Mouse (Mus musculus): ENCODE measurements around the gene Cidec. TPM values are rescaled to one million over a fixed set of nuclear protein-coding genes. Genes with fewer than 3 reads are reported as not detected.

Cidec gene
- polyA plus RNA-seq, 1 experiment from 2014 or later = not detected

DNA sequence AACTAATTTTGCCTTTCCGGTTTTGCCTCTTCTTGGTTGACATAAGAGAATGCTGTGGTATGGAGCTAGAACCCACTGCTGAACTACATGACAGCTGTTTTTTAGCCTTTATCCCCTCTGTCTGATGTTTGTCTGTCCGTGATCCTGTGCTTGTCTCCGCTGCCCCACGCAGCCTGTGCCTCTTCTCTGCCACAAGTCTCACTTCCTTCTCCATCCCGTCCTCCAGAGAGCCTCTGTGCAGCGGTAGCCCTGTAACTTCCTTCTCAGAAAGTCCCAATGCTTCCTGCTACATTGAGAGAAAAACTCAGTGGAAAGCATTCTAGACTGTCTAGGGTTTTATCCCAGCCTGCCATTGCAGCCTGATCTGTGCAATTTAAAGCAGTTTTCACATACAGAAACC is 56.3 kb downstream of the Cidec start:
- Histone ChIP-seq H3K27ac (no peak overlapping the region), H3K27me3 (no peaks in the 10 kb centered on the region), H3K36me3 (peaks cover 58% of the 10 kb centered on the region), H3K4me2 (replicated peaks) (peak overlapping the region; percentile 96), H3K9me3 (no peaks in the 10 kb centered on the region), H3K4me1 (peaks cover 18% of the 10 kb centered on the region), H3K4me3 (peak overlapping the region; percentile 99), H3K9ac (peak overlapping the region; percentile 97)
- 79% methylated on average over 6 of the region's 6 CpGs for WGBS
- no peak for ATAC-seq (ENCODE audit: low FRiP score, low read depth)

DNA sequence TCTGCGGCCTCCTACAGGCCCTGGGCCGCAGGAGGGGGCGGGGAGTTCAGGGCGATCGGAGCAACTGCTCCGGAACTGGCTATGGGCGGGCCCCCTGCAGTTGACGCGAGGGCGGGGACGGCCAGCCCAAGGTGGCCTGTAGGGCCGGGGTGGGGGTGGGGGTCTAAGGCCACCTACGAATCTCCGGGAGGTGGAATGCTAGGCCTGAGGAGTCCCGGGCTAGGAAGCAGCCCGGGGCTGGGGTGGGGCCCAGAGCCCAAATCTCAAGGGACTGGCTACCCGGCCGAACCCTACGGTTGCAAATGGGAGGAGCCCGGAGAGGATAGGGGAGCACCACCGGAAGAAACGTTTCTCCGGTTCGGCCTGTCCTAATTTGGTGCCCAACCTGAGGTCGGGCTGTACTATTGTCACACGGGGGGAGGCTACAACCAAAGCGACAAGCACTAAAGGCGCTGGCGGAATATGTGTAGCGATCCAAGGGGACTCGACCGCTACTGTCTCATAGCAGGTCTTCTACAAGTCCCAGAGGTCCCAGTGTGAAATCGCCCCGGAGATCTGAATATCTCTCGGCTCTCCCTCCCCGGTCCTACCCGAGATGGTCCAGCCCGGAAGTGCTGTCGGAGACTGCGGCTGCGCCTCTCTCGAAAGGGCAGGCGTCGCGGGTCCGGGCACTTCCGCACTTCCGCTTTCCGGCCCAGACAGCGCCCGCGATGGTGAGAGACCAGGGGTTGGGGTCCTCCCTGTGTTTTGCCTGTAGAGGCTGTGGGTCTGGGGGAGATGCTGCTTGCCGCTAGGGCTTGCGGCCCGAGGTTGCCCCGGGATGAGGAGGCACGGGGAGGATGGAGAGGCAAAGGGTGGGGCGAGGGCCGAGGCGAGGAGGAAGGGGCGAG is 57.8 kb downstream of the Cidec start, which contains the start of the genes Tada3 and Arpc4:
Gene Tada3, minus strand, starts transcription at position 388 of the 890 bp plus-strand sequence.
Gene Arpc4, plus strand, starts transcription at position 620 of the 890 bp plus-strand sequence.
- Histone ChIP-seq H3K27ac (peak within 1 kb of the TSS; percentile 90), H3K27me3 (no peaks in the 10 kb centered on the region), H3K9me3 (no peaks in the 10 kb centered on the region), H3K9ac (peak within 1 kb of the TSS; percentile 97), H3K4me3 (peak within 1 kb of the TSS; percentile 99), H3K4me2 (replicated peaks) (peak within 1 kb of the TSS; percentile 96), H3K36me3 (peaks cover 58% of the 10 kb centered on the region), H3K4me1 (peaks cover 18% of the 10 kb centered on the region)
- WGBS = under 1% methylated on average over 60 of the region's 61 CpGs
- peak; percentile 96 for ATAC-seq (ENCODE audit: low FRiP score, low read depth)

DNA sequence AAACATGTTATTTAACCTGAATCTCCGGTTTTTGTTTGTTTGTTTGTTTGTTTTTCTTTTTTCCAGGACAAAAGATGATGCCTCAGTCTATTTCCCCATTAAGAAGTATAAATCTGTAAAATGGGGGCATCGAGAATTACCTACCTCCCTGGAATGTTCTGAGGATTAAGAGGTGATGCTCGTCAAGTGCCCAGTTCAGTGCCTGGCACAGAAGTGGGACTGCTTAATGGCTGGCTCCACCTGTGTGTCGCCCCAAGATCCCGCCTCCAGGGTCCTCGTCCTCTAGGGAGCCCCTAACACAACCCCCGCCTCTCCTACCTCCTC is 58.4 kb downstream of the Cidec start:
- 9% methylated on average over 7 of the region's 7 CpGs for WGBS
- Histone ChIP-seq H3K36me3 (peaks cover 58% of the 10 kb centered on the region), H3K4me1 (peaks cover 18% of the 10 kb centered on the region), H3K27me3 (no peaks in the 10 kb centered on the region), H3K9me3 (no peaks in the 10 kb centered on the region), H3K27ac (peak overlapping the region; percentile 90), H3K4me3 (peak overlapping the region; percentile 99), H3K9ac (peak overlapping the region; percentile 97), H3K4me2 (replicated peaks) (peak overlapping the region; percentile 96)
- no peak for ATAC-seq (ENCODE audit: low FRiP score, low read depth)

Small RNA genes within 50 kb of the gene (microRNA-seq; reads per million reads assigned to microRNA genes)
- not detected for gene Gm24387

Other genes with a start within 250 kb of the Cidec start
- gene Lhfpl4, start 240.4 kb downstream of the Cidec start, polyA plus RNA-seq (2015; fragmentation: Nextera tagmentation; extraction: Ambion mirVana) = 0.80 and 1.1 TPM in 2 replicates
- gene Mtmr14, start 197.9 kb downstream of the Cidec start, polyA plus RNA-seq (2015; fragmentation: Nextera tagmentation; extraction: Ambion mirVana) = 34.8 and 37.8 TPM in 2 replicates
- 0.32 and 0.38 TPM in 2 replicates for gene Cpne9, start 153.5 kb downstream of the Cidec start, polyA plus RNA-seq (2015; fragmentation: Nextera tagmentation; extraction: Ambion mirVana)
- 19.2 and 19.3 TPM in 2 replicates for gene Brpf1, start 128.6 kb downstream of the Cidec start, polyA plus RNA-seq (2015; fragmentation: Nextera tagmentation; extraction: Ambion mirVana)
- gene Ogg1, start 108.8 kb downstream of the Cidec start, polyA plus RNA-seq (2015; fragmentation: Nextera tagmentation; extraction: Ambion mirVana) = 14.7 and 15.7 TPM in 2 replicates
- gene Camk1, start 91.8 kb downstream of the Cidec start, polyA plus RNA-seq (2015; fragmentation: Nextera tagmentation; extraction: Ambion mirVana) = 97.9 and 100 TPM in 2 replicates
- gene Tada3, start 57.9 kb downstream of the Cidec start, polyA plus RNA-seq (2015; fragmentation: Nextera tagmentation; extraction: Ambion mirVana) = 44.8 and 46.8 TPM in 2 replicates
- gene Arpc4, start 57.6 kb downstream of the Cidec start, polyA plus RNA-seq (2015; fragmentation: Nextera tagmentation; extraction: Ambion mirVana) = 384 and 391 TPM in 2 replicates
- gene Ttll3, start 46.5 kb downstream of the Cidec start, polyA plus RNA-seq (2015; fragmentation: Nextera tagmentation; extraction: Ambion mirVana) = 5.1 and 7.3 TPM in 2 replicates
- gene Rpusd3, start 16.4 kb downstream of the Cidec start, polyA plus RNA-seq (2015; fragmentation: Nextera tagmentation; extraction: Ambion mirVana) = 27.1 and 27.3 TPM in 2 replicates
- gene Jagn1, start 6.8 kb upstream of the Cidec start, polyA plus RNA-seq (2015; fragmentation: Nextera tagmentation; extraction: Ambion mirVana) = 88.2 and 89.7 TPM in 2 replicates
- gene Il17re, start 22.7 kb upstream of the Cidec start, polyA plus RNA-seq (2015; fragmentation: Nextera tagmentation; extraction: Ambion mirVana) = 6.5 and 6.6 TPM in 2 replicates
- 9.9 and 10.5 TPM in 2 replicates for gene Il17rc, start 35.7 kb upstream of the Cidec start, polyA plus RNA-seq (2015; fragmentation: Nextera tagmentation; extraction: Ambion mirVana)
- 14.9 and 17.1 TPM in 2 replicates for gene Creld1, start 47.5 kb upstream of the Cidec start, polyA plus RNA-seq (2015; fragmentation: Nextera tagmentation; extraction: Ambion mirVana)
- gene Prrt3, start 66.2 kb upstream of the Cidec start, polyA plus RNA-seq (2015; fragmentation: Nextera tagmentation; extraction: Ambion mirVana) = 0.94 and 1.2 TPM in 2 replicates
- gene Emc3, start 95.9 kb upstream of the Cidec start, polyA plus RNA-seq (2015; fragmentation: Nextera tagmentation; extraction: Ambion mirVana) = 94.0 and 98.4 TPM in 2 replicates
- 11.6 and 11.7 TPM in 2 replicates for gene Fancd2, start 95.9 kb upstream of the Cidec start, polyA plus RNA-seq (2015; fragmentation: Nextera tagmentation; extraction: Ambion mirVana)
- not detected in 2 replicates for gene Fancd2os, start 165.0 kb upstream of the Cidec start, polyA plus RNA-seq (2015; fragmentation: Nextera tagmentation; extraction: Ambion mirVana)
- gene Brk1, start 169.0 kb upstream of the Cidec start, polyA plus RNA-seq (2015; fragmentation: Nextera tagmentation; extraction: Ambion mirVana) = 232 and 239 TPM in 2 replicates
- 56.5 and 56.6 TPM in 2 replicates for gene Vhl, start 188.2 kb upstream of the Cidec start, polyA plus RNA-seq (2015; fragmentation: Nextera tagmentation; extraction: Ambion mirVana)
- gene Irak2, start 202.7 kb upstream of the Cidec start, polyA plus RNA-seq (2015; fragmentation: Nextera tagmentation; extraction: Ambion mirVana) = 3.4 and 3.6 TPM in 2 replicates